Mouse (Mus musculus): ENCODE data around the gene Derl3.

Derl3 gene

GRCm38 (mm10) chr10:75919026-75919425, 25.8 kb downstream of the Derl3 start:
- DNase-seq: no peak

GRCm38 (mm10) chr10:75921026-75921725, 28.0 kb downstream of the Derl3 start, which contains the start of gene Smarcb1:
Gene Smarcb1, minus strand, starts transcription at chr10:75921617.
- DNase-seq: peak; percentile 99

GRCm38 (mm10) chr10:75921726-75922560, 28.7 kb downstream of the Derl3 start:
- DNase-seq: peak; percentile 25

DNA sequence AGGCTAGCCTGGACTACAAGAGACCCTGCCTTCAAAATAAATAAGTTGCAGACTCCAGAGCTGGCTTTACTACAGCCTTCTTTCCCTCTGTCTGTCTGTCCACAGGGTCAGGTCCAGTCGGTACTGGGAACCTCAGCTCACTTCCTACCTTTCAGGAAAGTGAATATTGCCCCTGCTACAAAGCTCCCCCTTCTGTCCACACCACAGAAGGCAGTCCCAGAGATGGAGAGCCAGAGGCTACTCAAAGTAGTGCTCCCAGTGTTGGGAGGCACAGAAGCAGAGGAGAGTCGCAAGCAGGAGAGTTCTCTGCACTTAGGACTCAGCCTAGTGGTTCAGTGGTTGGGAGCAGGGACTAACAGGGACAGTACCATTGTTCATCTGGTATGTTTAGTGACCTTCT, 31.1 kb downstream of the Derl3 start:
- no peak for DNase-seq

DNA sequence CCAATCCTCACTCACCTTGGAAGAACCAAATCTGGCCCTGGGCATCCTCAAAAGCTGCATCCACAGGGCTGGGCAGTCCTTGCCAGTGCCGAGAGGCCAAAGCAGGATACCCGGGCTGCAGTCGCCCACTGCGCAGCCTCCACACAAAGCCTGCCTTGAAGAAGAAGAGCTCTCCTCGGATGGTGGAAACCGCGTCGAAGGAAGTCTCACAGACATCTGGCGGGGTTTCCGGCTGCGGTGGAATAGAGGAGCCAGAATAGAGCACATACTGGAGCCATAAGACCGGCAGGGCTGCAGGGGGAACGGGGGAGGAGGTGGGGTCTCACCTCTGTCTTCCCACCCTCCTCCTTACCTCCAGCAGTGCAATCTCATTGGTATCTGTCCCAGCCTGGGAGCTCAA, 33.2 kb downstream of the Derl3 start:
- no peak for DNase-seq

GRCm38 (mm10) chr10:75930304-75930703, 37.1 kb downstream of the Derl3 start:
- DNase-seq: no peak

GRCm38 (mm10) chr10:75931311-75931710, 38.1 kb downstream of the Derl3 start:
- no peak for DNase-seq

DNA sequence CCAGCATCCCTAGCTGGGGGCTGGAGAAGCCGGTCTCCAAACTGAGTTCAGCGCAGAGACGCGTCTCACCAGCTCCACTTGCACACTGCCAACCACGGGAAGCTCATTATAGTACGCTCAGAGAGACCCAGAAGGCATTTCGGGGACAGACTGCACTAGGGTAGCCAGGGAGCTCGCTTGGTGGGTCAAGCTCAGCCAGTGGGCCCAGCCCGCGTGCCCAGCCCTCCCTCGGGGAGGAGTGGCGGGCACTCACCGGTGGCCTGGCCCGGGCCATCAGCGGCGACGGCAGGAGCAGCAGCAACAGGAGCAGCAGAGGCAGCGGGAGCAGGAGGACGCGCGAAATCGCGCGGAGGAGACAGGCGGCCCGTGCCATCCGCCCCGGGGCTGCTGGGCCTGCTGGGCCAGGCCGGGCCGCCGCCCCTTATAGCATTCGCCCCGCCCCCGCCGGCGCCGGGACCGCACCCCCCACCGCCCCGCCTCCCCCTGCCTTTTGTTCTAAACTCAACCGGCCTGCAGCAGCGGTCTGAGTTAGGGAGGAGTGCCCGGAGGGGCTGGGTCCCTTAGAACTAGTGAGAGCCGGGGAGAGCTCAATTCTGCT, 39.0 kb downstream of the Derl3 start:
- peak; percentile 87 for DNase-seq

DNA sequence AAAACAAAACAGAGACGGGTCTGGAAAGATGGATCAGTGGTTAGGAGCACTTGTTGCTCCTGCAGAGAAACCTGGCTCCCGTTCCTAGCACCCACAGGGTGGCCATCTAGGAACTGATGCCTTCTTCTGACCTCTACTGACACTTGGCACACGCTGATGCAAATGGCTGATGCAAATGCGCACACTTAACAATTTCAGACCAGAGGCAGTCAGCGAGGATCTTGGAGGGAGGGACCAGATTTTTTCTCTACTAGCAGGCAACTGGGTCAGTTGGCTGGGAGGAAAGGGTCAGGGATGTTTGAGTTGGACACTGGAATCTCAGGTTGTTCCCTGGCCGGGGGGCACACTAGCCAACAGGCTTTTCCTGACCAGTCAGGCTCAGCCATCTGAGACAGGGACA, 39.7 kb downstream of the Derl3 start, which contains the start of gene Chchd10:
Gene Chchd10 (plus strand): TSS at position 240 of the 400 bp plus-strand sequence.
- DNase-seq: no peak

GRCm38 (mm10) chr10:75934991-75935390, 41.8 kb downstream of the Derl3 start:
- DNase-seq: no peak

GRCm38 (mm10) chr10:75935680-75936541, 42.7 kb downstream of the Derl3 start, which contains the start of gene Mmp11:
Gene Mmp11, minus strand, starts transcription at chr10:75936496.
- peak; percentile 88 for DNase-seq

DNA sequence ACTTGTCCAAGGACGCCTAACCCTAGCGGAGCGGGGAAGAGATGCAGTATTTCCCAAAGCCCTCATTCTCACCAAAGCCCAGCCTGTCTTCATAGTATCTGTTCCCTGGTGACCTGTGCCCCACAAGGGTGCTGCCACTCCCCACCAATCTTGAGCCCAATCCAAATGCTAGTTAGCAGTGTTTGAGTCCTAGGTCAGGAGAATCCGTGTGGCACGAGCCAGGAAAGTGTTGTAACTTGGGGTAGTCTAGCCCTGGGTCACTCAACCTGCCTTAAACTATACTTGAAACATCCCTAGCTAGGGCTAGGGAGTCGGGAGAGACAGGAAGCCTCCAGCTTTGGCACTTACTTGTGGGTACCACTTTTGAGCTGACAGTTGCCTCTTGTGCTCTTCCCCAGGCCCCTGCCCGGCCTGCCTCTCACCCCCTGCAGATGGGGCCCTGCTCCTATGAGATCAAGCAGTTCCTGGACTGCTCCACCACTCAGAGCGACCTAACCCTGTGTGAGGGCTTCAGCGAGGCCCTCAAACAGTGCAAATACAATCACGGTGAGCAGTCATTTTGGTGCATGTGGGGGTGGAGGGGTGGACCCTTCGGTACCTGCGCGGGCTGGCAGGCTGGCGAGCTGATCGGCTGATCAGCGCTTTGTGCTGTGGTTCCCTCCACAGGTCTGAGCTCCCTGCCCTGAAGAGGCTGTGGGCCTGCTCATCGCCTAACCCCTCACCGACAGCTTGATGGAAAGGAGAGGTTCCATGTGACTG, 43.9 kb downstream of the Derl3 start:
- no peak for DNase-seq

DNA sequence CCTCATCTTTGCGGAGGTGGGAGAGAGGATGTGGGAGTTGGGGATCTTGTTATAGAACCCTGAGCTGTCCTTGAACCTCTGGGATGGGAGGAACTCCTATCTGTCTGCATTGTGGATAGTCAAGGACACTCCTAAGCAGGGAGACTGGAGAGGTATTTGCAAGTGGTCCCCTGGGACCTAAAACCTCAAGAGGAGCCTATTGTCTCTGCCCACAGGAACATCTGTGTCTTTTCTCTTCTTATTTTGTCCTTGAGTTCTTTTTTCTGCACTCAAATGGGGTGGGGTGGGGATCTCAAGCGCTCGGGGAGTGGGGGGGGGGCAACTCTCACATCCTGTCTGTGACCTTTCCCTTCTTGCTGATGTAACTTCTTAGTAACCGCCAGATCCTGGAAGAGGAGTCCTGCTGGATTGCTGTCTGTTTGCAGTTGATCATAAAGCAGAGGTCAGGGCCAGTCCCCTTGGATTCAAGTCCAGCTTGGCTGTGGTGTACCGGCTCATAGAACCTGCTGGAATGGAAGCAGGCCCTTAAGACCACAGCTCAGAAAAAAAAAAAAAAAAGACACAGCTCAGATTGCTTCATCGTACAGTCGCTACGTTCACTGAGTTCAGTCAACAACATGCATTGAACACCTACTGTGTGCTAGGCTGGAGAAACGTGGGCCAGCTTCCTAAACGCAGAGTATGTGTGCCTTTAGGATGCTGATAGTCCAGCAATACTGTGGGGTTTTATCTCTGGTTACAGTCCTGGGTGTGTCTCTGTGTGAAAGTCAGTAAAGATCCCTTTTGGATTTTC, 44.8 kb downstream of the Derl3 start:
- no peak for DNase-seq

GRCm38 (mm10) chr10:75939481-75940234, 46.4 kb downstream of the Derl3 start:
- DNase-seq: no peak

DNA sequence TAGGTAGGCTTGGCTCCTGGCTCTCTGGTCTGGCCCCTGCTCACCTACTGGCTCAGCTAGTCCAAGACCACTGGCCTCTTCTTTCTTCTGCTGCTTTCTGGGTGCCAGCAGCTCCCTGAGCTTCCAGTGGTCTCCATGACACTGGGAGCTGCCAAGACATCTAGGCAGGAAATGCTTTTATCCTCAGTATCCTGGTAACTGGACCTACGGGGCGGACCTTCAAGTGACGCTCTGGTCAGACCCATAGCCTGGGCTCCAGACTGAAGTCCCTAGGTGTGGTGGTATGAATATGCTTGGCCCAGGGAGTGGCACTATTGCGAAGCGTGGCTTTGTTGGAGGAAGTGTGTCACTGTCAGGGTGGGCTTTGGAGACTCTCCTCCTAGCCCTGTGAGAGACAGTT, 47.3 kb downstream of the Derl3 start, which contains the start of gene Gm867:
Gene Gm867 (minus strand): TSS at position 153 of the 400 bp plus-strand sequence.
- DNase-seq: no peak

DNA sequence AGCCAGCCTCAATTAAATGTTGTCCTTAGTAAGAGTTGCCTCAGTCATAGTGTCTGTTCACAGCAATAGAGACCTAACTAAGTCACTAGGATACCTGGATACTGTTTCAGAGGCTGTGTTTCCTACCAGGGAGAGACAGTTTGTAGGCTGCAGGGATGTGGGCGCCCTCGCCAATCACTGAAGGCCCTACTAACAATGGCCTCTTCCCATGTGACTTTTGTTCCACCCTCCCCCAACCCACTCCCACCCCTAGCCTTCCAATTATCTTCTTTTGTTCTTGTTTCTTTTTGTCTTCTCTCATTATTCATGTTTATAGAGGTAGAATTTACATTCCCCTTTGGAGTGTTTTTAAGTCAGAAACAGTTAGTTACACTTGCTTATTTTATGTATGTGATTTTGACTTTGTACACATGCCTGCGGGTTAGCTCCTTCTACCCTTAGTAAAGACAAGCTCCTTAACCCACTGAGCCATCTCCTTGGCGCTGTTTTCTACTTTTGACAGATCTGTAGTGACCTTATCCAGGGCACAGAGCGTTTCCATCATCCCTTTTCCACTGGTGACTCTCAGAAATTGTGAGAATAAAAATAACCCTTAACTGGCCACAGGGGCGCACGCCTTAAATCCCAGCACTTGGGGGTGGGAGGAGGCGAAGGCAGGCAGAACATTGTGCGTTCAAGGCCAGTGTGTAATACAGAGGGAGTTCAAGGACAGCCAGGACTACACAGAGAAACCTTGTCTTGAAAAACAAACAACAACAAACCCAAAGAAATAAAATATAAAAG, 48.0 kb downstream of the Derl3 start:
- no peak for DNase-seq

DNA sequence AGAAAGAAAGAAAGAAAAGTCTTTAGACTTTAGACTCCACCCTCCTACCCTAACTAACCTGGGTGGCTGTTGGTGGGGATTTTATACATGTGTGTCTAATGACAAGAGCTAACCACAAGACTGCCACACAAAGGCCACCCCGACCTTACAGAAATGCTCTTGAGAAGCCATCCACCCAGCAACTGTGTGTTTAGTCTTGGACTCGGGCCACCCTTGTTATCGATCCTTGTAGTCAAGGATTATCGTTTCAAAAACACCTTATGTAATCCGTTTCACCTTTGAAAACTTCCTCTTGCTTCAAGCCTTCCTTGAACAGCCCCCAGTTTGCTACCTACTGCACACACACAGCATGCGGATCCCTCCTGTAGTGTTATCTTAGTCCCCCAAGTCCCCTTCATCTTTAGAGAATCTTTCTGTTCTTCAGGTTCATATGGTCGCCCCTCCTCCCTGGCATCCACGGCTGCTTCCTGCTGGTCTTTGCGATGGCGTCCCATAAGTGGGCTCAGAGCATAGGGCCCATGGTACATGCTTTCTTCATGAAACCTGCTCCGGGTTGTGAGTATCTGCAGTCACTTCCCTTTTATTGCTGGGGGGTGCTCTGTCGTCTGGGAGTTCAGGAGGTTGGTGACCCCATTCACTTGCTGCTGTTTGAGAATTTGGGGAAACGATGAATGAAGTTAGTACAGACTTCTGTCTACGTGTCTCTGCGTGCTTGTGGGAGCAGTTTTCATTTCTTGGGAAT, 49.7 kb downstream of the Derl3 start, which contains the start of gene Vpreb3:
Gene Vpreb3 (plus strand): TSS at position 322 of the 742 bp plus-strand sequence.
- no peak for DNase-seq

DNA sequence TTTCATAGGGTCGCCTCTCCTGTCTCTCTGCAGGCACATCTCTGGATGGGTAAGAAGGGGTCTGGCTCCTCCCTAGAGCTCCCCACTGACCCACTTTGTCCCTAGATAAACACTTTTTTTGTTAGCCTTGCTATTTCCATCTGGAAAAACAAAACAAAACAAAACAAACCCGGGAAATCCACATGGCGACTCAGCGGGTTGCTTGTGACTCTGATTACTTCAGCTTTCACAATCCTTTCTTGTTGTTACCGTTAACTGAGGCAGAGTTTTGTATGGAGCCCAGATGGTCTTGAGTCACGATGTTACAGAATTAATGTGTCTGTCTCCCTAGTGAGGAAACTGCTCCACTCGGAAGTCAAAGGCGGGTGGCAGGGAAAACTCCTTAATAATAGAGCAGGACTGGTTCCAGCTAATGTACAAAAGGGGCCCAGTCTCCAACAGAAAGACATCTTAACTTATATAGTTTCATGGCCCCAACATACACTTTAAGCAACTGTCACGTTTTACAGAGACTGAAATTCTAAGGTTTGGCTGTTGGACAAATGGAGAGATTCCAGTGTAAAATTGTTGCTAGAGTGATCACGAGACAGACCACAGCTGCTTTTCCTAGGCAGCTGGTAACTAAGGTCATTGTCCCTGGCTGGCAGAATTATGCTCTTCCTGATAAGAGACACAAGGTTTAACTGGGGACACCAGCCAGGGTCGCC, 51.0 kb downstream of the Derl3 start:
- DNase-seq: peak; percentile 36
